Mouse (Mus musculus) heart, adult 18-20 months (tissue): ENCODE data around the gene Cx3cl1. TPM values are rescaled to one million over a fixed set of nuclear protein-coding genes. Genes with fewer than 3 reads are reported as not detected.
A peak's percentile ranks its signal among the peaks of the same experiment; 100 is the strongest.

ENCODE experiments used
- DNase-seq, 2 experiments: peaks; one replicate each; pipeline ENCODE4 v3.0.0; 2021 to 2022; ENCODE audit warnings: mixed read lengths in 1 of 2
- total RNA-seq, 2 experiments: library from RNA; stranded (reverse); gene quantifications; 2 replicates each; pipeline ENCODE4 v1.2.3; 2021

Gene Cx3cl1
- total RNA-seq, 2 experiments from 2014 or later: 5.7 to 6.1 TPM

GRCm38 (mm10) chr8:94801293-94802095 is 29.7 kb downstream of the Cx3cl1 start:
- DNase-seq: peak; percentile 74

DNA sequence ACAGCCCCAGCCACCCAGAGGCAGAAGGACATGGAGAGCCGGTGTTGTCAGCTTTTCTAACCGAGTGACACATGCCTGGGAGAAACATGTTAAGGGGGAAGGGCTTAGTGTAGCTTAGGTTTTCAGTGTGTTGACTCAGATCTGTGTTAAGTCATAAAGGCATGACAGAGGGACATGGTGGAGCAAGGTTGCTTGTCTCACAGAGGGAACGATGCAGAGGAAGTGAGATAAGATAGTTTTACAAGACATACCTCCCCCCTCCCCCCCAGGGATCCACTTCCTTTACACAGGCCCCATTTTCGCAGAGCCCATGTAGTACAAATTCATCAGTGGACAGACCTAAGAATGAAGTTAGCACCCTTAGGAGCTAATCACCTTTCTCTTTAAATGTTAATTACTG is 30.6 kb downstream of the Cx3cl1 start:
- DNase-seq: no peak

GRCm38 (mm10) chr8:94803551-94803950 is 31.7 kb downstream of the Cx3cl1 start:
- no peak for DNase-seq

DNA sequence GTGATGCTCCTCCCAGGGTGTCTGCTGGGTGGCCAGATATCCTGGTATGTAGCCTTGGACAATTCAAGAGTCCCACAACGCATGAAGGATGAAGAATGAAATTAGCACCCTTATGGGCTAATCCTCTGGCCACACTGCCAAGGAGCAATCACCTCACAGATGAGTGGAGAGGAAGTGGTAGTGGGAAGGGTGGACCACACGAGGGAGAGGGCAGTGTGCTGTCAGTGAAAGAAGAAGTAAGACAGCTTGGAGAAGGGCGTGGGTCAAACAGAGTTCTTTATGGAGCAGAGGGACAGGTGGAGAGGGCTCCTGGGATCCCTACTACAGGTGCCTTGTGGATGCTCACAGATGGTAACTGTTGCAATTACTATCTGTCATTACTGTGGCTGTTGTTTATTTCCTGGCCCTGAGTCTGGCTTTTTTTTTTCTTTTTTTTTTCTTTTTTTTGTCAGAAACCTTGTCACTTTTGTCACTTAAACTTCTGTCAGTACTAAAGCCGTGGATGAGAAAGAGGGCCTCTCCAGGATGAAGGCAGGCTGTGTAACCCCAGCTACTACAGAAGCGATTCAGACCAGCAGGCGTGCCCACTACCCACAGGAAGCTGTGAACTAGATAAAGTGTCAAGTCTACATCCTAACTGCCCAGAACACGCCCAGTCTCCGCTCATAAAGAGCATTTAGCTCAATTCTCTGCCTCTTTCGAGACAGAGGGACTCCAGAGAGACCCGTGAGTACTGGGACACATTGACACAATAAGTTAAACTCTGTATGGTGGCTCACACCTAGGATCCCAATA is 32.9 kb downstream of the Cx3cl1 start:
- no peak for DNase-seq

DNA sequence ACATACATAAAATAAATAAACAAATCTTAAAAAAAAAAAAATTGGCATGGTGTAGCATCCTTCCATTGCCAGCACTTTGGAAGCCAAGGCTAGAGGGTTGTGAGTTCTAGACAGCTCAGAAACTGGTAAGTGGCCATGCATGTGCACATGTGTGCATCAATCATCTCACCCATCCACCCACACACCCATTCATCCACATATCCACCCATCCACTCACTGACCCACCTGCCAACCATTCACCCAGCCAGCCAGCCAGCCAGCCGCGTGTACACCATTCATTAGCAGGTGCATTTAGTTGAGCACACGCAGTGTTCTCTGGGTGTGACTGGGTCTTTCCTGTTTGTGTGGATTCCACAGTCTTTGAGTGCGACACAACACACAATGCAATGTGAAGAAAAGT is 34.0 kb downstream of the Cx3cl1 start:
- DNase-seq: no peak

DNA sequence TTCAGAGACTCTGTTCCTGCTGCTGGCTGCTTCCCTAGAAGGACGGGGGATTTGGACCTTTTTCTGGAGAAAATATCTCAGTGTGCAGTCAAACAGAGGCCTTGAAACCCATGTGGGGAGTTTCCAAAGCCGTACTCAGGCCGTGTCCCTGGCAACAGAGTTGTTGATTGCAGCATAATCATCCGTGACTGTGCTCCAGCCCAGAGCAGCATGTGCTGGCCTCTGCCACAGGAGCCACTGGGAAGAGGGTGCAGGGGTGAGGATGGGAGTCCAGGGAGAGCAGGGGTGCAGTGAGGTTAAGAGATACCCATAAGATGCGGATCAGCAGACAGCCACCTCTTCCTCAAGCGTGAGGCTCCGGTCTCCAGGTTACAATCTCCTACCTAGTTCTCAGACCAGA is 35.7 kb downstream of the Cx3cl1 start:
- peak in 1 of 2 experiments; percentile 56 for DNase-seq

DNA sequence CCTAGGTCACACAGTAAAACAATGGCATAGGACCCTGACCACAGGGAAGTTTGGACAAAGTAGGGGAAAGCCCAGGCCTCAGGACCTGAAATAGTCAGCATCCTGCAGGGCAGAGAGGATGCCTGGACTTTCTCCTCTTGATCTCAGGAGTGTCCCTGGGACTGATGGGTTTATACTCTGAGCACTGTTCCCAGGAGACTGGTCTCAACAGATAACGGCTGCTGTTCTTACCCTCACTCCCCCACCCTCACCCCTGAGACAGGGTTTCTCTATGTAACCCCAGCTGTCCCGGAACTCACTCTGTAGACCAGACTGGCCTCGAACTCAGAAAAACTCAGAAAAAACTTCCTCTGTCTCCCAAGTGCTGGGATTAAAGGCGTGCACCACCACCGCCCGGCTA is 36.6 kb downstream of the Cx3cl1 start:
- no peak for DNase-seq

GRCm38 (mm10) chr8:94810153-94810552 is 38.3 kb downstream of the Cx3cl1 start, which contains the start of gene Ccl17:
Ccl17 (plus strand) TSS chr8:94810453.
- DNase-seq: no peak

DNA sequence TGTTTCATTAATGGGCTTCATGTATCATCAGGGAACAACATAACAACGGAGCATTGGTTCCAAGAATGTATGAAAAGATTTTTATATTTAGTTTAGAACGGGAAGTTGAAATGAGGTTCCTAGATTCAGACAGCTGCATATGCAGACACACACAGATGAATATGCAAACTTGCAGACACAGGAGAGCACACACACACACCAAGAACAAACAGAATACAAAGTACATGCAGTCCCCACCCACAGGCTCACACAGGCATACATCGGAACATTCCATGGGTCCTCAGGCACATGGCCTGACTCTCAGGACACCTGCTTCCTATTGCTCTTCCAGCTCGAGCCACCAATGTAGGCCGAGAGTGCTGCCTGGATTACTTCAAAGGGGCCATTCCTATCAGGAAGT is 39.0 kb downstream of the Cx3cl1 start:
- DNase-seq: no peak

DNA sequence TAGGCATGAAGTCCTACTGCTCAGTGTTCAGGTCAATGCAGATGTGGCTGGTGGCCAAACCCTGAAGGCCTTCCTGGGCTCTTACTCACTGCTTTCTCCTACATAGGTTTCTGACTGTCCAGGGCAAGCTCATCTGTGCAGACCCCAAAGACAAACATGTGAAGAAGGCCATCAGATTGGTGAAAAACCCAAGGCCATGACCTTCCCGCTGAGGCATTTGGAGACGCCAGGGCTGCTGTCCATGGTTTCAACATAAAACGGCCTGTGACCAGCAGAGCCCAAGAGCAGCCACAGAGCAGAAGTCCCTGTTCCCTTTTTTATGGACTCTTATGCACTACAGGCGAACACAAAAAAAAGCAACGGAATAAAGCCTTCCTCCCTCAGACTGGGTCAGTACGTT is 39.8 kb downstream of the Cx3cl1 start:
- DNase-seq: no peak

DNA sequence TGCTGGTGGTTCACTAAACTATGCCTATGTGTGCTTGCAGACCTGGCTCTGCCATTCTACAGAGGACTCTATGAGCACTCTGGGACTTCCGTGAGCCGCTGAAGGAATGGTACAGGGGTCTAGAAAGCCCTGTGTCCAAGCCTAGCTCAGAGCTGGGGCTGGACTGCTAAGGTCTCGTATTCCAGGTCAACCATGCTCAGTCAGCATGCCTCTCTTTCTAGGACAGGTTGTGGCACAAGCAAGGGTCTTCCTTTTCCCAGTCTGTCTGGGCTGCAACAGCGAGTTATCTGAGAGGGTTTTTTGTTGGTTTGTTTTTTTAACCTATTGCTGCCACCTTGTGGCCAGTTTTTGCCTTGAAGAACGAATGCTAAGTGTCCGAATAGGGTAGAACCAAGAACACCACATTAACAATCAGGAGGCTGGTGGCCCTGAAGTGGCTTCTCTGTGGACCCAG is 40.9 kb downstream of the Cx3cl1 start:
- peak; percentile 87 to 98 for DNase-seq

- DNase-seq: peak in 1 of 2 experiments; percentile 57
Observed at GRCm38 (mm10) chr8:94814556-94814955, 42.7 kb downstream of the Cx3cl1 start.

DNA sequence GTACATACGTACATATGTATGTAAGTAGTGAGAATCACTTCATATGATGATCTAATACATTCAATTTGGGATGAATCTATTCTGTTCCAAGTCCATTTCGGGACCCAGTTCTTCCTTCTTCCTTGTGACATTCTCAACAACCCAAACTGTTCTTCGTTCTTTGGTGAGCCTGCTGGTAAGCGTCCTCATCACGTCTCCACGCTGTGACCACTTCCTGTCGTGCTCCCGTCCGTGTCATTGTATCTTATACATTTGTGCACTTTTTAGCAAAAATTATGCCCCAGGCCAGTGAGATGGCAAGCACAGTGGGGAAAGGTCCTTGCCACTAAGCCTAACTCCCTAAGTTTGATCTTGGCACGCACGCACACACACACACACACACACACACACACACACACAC is 46.1 kb downstream of the Cx3cl1 start:
- DNase-seq: no peak

DNA sequence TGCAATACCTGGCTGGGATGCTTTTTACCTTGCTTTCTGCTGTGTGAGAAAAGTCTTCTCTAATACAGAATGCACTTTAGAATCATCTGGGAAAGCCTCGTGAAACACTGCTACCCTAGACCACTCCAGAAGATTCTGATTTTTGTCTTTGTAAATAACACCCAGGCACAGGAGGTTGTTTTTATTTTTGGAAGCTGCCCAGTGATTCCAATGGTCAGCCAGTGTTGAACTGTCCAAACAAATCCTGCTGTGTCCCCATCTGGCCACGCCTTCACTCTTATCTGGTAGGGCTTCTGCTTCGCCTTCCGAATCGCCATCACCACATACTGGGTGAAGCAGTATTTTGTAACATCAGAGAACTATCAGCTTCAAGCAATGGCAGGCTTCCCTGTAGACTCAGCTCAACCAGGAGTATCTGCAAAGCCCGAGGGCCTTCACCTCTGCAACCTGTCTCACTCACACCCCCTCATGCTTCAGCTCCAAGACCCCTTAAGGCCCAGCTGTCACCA is 47.9 kb downstream of the Cx3cl1 start:
- DNase-seq: no peak

GRCm38 (mm10) chr8:94820553-94820952 is 48.7 kb downstream of the Cx3cl1 start:
- no peak for DNase-seq

GRCm38 (mm10) chr8:94821381-94821780 is 49.6 kb downstream of the Cx3cl1 start:
- no peak for DNase-seq

- DNase-seq: peak; percentile 61 to 85
Observed at GRCm38 (mm10) chr8:94822637-94823560, 51.1 kb downstream of the Cx3cl1 start.

- DNase-seq: no peak
Observed at GRCm38 (mm10) chr8:94825170-94825569, 53.4 kb downstream of the Cx3cl1 start.

- DNase-seq: no peak
Observed at GRCm38 (mm10) chr8:94826210-94826609, 54.4 kb downstream of the Cx3cl1 start.

- no peak for DNase-seq
Observed at GRCm38 (mm10) chr8:94828284-94828683, 56.5 kb downstream of the Cx3cl1 start.
